Mouse (Mus musculus): ENCODE data around the gene Mael. TPM values are rescaled to one million over a fixed set of nuclear protein-coding genes. Genes with fewer than 3 reads are reported as not detected.

The Mael gene
- polyA plus RNA-seq, 1 experiment: not detected

GRCm38 (mm10) chr1:166280566-166280965, 42.0 kb upstream of the Mael start:
- H3K27me3 ChIP-seq (ENCODE audit: control insufficient read depth, insufficient read depth, low read length): 0 out of 2 replicates have a peak, but pooled peaks cover 2% of the 10 kb centered on the region
- 31% methylated on average over 1 of the region's 1 CpGs for WGBS
- H3K27ac ChIP-seq (ENCODE audit: insufficient read depth, low read length): no peak overlapping the region
- H3K4me1 ChIP-seq (ENCODE audit: control insufficient read depth, insufficient read depth, insufficient read length): no peaks in the 10 kb centered on the region
- no peak overlapping the region for H3K4me3 ChIP-seq (ENCODE audit: extremely low read depth, insufficient read depth, insufficient read length)
- TF ChIP-seq POLR2A (IDR thresholded peaks at IDR 0.05; ENCODE audit: low read depth, low read length) (no peak), CTCF (IDR thresholded peaks at IDR 0.05; ENCODE audit: extremely low read depth, insufficient read depth, insufficient read length, insufficient replicate concordance) (no peak)
- no peak for DNase-seq (ENCODE audit: low read depth in 1 of 2, low spot score in 2 of 2)
- H3K36me3 ChIP-seq (ENCODE audit: control insufficient read depth, insufficient read depth, low read length): no peaks in the 10 kb centered on the region

GRCm38 (mm10) chr1:166279580-166280206, 41.1 kb upstream of the Mael start:
- no peak overlapping the region for H3K4me3 ChIP-seq (ENCODE audit: extremely low read depth, insufficient read depth, insufficient read length)
- TF ChIP-seq POLR2A (IDR thresholded peaks at IDR 0.05; ENCODE audit: low read depth, low read length) (no peak), CTCF (IDR thresholded peaks at IDR 0.05; ENCODE audit: extremely low read depth, insufficient read depth, insufficient read length, insufficient replicate concordance) (no peak)
- H3K27ac ChIP-seq (ENCODE audit: insufficient read depth, low read length): no peak overlapping the region
- 0 out of 2 replicates have a peak, but pooled peaks cover 2% of the 10 kb centered on the region for H3K27me3 ChIP-seq (ENCODE audit: control insufficient read depth, insufficient read depth, low read length)
- no peaks in the 10 kb centered on the region for H3K4me1 ChIP-seq (ENCODE audit: control insufficient read depth, insufficient read depth, insufficient read length)
- WGBS: 62% methylated on average over 9 of the region's 9 CpGs
- no peak for DNase-seq (ENCODE audit: low read depth in 1 of 2, low spot score in 2 of 2)
- no peaks in the 10 kb centered on the region for H3K36me3 ChIP-seq (ENCODE audit: control insufficient read depth, insufficient read depth, low read length)

GRCm38 (mm10) chr1:166278786-166279185, 40.2 kb upstream of the Mael start:
- Histone ChIP-seq H3K4me1 (ENCODE audit: control insufficient read depth, insufficient read depth, insufficient read length) (no peaks in the 10 kb centered on the region), H3K36me3 (ENCODE audit: control insufficient read depth, insufficient read depth, low read length) (no peaks in the 10 kb centered on the region), H3K27me3 (ENCODE audit: control insufficient read depth, insufficient read depth, low read length) (0 out of 2 replicates have a peak, but pooled peaks cover 2% of the 10 kb centered on the region), H3K27ac (ENCODE audit: insufficient read depth, low read length) (no peak overlapping the region), H3K4me3 (ENCODE audit: extremely low read depth, insufficient read depth, insufficient read length) (no peak overlapping the region)
- no peak for DNase-seq (ENCODE audit: low read depth in 1 of 2, low spot score in 2 of 2)
- 62% methylated on average over 2 of the region's 2 CpGs for WGBS
- TF ChIP-seq CTCF (IDR thresholded peaks at IDR 0.05; ENCODE audit: extremely low read depth, insufficient read depth, insufficient read length, insufficient replicate concordance) (no peak), POLR2A (IDR thresholded peaks at IDR 0.05; ENCODE audit: low read depth, low read length) (no peak)

GRCm38 (mm10) chr1:166268218-166268617, 29.7 kb upstream of the Mael start:
- Histone ChIP-seq H3K4me1 (ENCODE audit: control insufficient read depth, insufficient read depth, insufficient read length) (no peaks in the 10 kb centered on the region), H3K36me3 (ENCODE audit: control insufficient read depth, insufficient read depth, low read length) (no peaks in the 10 kb centered on the region), H3K4me3 (ENCODE audit: extremely low read depth, insufficient read depth, insufficient read length) (no peak overlapping the region), H3K27ac (ENCODE audit: insufficient read depth, low read length) (no peak overlapping the region), H3K27me3 (ENCODE audit: control insufficient read depth, insufficient read depth, low read length) (no peaks in the 10 kb centered on the region)
- TF ChIP-seq POLR2A (IDR thresholded peaks at IDR 0.05; ENCODE audit: low read depth, low read length) (no peak), CTCF (IDR thresholded peaks at IDR 0.05; ENCODE audit: extremely low read depth, insufficient read depth, insufficient read length, insufficient replicate concordance) (no peak)
- WGBS: 70% methylated on average over 5 of the region's 5 CpGs
- no peak for DNase-seq (ENCODE audit: low read depth in 1 of 2, low spot score in 2 of 2)

GRCm38 (mm10) chr1:166266918-166267317, 28.4 kb upstream of the Mael start:
- Histone ChIP-seq H3K4me1 (ENCODE audit: control insufficient read depth, insufficient read depth, insufficient read length) (no peaks in the 10 kb centered on the region), H3K36me3 (ENCODE audit: control insufficient read depth, insufficient read depth, low read length) (no peaks in the 10 kb centered on the region), H3K27me3 (ENCODE audit: control insufficient read depth, insufficient read depth, low read length) (no peaks in the 10 kb centered on the region), H3K4me3 (ENCODE audit: extremely low read depth, insufficient read depth, insufficient read length) (no peak overlapping the region), H3K27ac (ENCODE audit: insufficient read depth, low read length) (no peak overlapping the region)
- no peak for DNase-seq (ENCODE audit: low read depth in 1 of 2, low spot score in 2 of 2)
- TF ChIP-seq CTCF (IDR thresholded peaks at IDR 0.05; ENCODE audit: extremely low read depth, insufficient read depth, insufficient read length, insufficient replicate concordance): no peak
- no peak for TF ChIP-seq POLR2A (IDR thresholded peaks at IDR 0.05; ENCODE audit: low read depth, low read length)
- 72% methylated on average over 9 of the region's 9 CpGs for WGBS

GRCm38 (mm10) chr1:166266001-166266705, 27.6 kb upstream of the Mael start:
- H3K4me1 ChIP-seq (ENCODE audit: control insufficient read depth, insufficient read depth, insufficient read length): no peaks in the 10 kb centered on the region
- H3K4me3 ChIP-seq (ENCODE audit: extremely low read depth, insufficient read depth, insufficient read length): no peak overlapping the region
- no peak for DNase-seq (ENCODE audit: low read depth in 1 of 2, low spot score in 2 of 2)
- no peak overlapping the region for H3K27ac ChIP-seq (ENCODE audit: insufficient read depth, low read length)
- H3K27me3 ChIP-seq (ENCODE audit: control insufficient read depth, insufficient read depth, low read length): no peaks in the 10 kb centered on the region
- no peak for TF ChIP-seq POLR2A (IDR thresholded peaks at IDR 0.05; ENCODE audit: low read depth, low read length)
- no peak for TF ChIP-seq CTCF (IDR thresholded peaks at IDR 0.05; ENCODE audit: extremely low read depth, insufficient read depth, insufficient read length, insufficient replicate concordance)
- WGBS: 91% methylated on average over 7 of the region's 7 CpGs
- no peaks in the 10 kb centered on the region for H3K36me3 ChIP-seq (ENCODE audit: control insufficient read depth, insufficient read depth, low read length)

- WGBS: 46% methylated on average over 6 of the region's 6 CpGs
- peaks cover 3% of the 10 kb centered on the region; the same call in 1 of the 2 replicates for H3K27me3 ChIP-seq (ENCODE audit: control insufficient read depth, insufficient read depth, low read length)
- H3K36me3 ChIP-seq (ENCODE audit: control insufficient read depth, insufficient read depth, low read length): no peaks in the 10 kb centered on the region
- no peak overlapping the region for H3K27ac ChIP-seq (ENCODE audit: insufficient read depth, low read length)
- TF ChIP-seq POLR2A (IDR thresholded peaks at IDR 0.05; ENCODE audit: low read depth, low read length) (no peak), CTCF (IDR thresholded peaks at IDR 0.05; ENCODE audit: extremely low read depth, insufficient read depth, insufficient read length, insufficient replicate concordance) (no peak)
- no peaks in the 10 kb centered on the region for H3K4me1 ChIP-seq (ENCODE audit: control insufficient read depth, insufficient read depth, insufficient read length)
- H3K4me3 ChIP-seq (ENCODE audit: extremely low read depth, insufficient read depth, insufficient read length): no peak overlapping the region
- no peak for DNase-seq (ENCODE audit: low read depth in 1 of 2, low spot score in 2 of 2)
Measured at GRCm38 (mm10) chr1:166259526-166259925, 21.0 kb upstream of the Mael start.
